Mouse (Mus musculus) spleen, adult 2 months (tissue): Measurements from ENCODE around the gene Gm49776.
"Not testable (repeated sequence)": the region's sequence is repeated elsewhere in the genome, so short reads cannot be mapped to it uniquely, and the experiment has no call there.

ENCODE experiments used
- CTCF ChIP-seq: fragments of 200-500 bp; IDR thresholded peaks from 2 replicates; pipeline ENCODE4 v1.5.1; 2011; ENCODE audit warnings: mild to moderate bottlenecking, inconsistent platforms; ENCODE audit not compliant: insufficient read depth, insufficient read length, insufficient replicate concordance; ENCODE audit errors: extremely low read depth
- POLR2A ChIP-seq: fragments of 200-500 bp; IDR thresholded peaks from 2 replicates; pipeline ENCODE4 v1.6.1; 2011; ENCODE audit warnings: low read depth, low read length, inconsistent platforms

DNA sequence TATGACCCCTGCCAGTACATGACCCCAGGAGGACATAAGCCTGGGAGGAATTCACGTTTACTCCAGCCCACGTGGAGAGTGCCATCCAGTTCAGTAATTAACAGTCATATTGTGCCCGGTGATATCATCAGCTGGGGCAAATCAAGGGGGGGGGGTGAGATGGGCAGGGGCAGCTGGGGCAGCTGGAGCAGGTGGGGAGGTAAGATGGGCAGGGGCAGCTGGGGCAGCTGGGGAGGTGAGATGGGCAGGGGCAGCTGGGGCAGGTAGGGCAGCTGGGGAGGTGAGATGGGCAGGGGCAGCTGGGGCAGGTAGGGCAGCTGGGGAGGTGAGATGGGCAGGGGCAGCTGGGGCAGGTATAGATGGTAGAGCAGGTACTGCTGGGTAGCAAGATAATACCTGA, 62.6 kb downstream of the Gm49776 start:
- TF ChIP-seq CTCF, POLR2A: not testable (repeated sequence)
